Mouse (Mus musculus) hindbrain, embryonic 15.5 days (tissue): ENCODE measurements around the gene Hgfac. TPM values are rescaled to one million over a fixed set of nuclear protein-coding genes. Genes with fewer than 3 reads are reported as not detected.

Experiments used
- ATAC-seq: fragments of 200-750 bp; cut with Nextera tagmentation; 2 replicates; pipeline ENCODE4 v1.8.0; 2017; ENCODE audit warnings: low read depth, moderate number of reproducible peaks, moderate TSS enrichment; ENCODE audit not compliant: low FRiP score
- H3K27ac ChIP-seq: fragments of 300-500 bp; sonication (generic); replicated peaks from 2 replicates; pipeline ENCODE4 v1.5.1; 2015; ENCODE audit warnings: mild to moderate bottlenecking, inconsistent platforms
- H3K27me3 ChIP-seq: fragments of 300-500 bp; sonication (generic); 2 replicates; pipeline ENCODE4 v1.6.1; 2015; ENCODE audit warnings: control low read depth, inconsistent platforms
- H3K36me3 ChIP-seq: fragments of 300-500 bp; sonication (generic); 2 replicates; pipeline ENCODE4 v1.6.1; 2015; ENCODE audit warnings: control low read depth, inconsistent platforms
- H3K4me1 ChIP-seq: fragments of 300-500 bp; sonication (generic); replicated peaks from 2 replicates; pipeline ENCODE4 v1.6.1; 2015; ENCODE audit warnings: control low read depth, inconsistent platforms
- H3K4me2 ChIP-seq: fragments of 300-500 bp; sonication (generic); 2 replicates; pipeline ENCODE4 v1.6.1; 2015; ENCODE audit warnings: moderate library complexity, mild to moderate bottlenecking, inconsistent platforms
- H3K4me3 ChIP-seq: fragments of 300-500 bp; sonication (generic); 2 replicates; pipeline ENCODE4 v1.5.1; 2015; ENCODE audit warnings: mild to moderate bottlenecking, inconsistent platforms
- H3K9ac ChIP-seq: fragments of 300-500 bp; sonication (generic); 2 replicates; pipeline ENCODE4 v1.6.1; 2015; ENCODE audit warnings: inconsistent platforms
- H3K9me3 ChIP-seq: fragments of 300-500 bp; sonication (generic); 2 replicates; pipeline ENCODE4 v1.6.1; 2016; ENCODE audit warnings: control low read depth, inconsistent platforms
- WGBS: fragments of 180-500 bp; shearing (Covaris S2); methylation state at CpG from one replicate; pipeline ENCODE4 v1.1.7; 2015; 5-methylcytosine and 5-hydroxymethylcytosine counted together
- polyA plus RNA-seq: library from polyadenylated mRNA; unstranded; fragments of >200 nt; fragmentation: Nextera tagmentation; extraction: Ambion mirVana; gene quantifications from 2 replicates; pipeline ENCODE4 v1.2.1, GENCODE M21; 2015

Hgfac gene
- 0.34 and 0.70 TPM in 2 replicates for polyA plus RNA-seq

GRCm38 (mm10) chr5:35041268-35041829 lies at the start of gene Hgfac:
Gene Hgfac, plus strand, starts transcription at chr5:35041509.
- no peak within 1 kb of the TSS for H3K4me2 ChIP-seq
- H3K27me3 ChIP-seq, result no peaks in the 10 kb centered on the region
- no peak for ATAC-seq
- no peaks in the 10 kb centered on the region for H3K9me3 ChIP-seq
- H3K4me1 ChIP-seq, result no peaks in the 10 kb centered on the region
- 70% methylated on average over 6 of the region's 6 CpGs for WGBS
- no peak within 1 kb of the TSS for H3K27ac ChIP-seq
- H3K9ac ChIP-seq, result no peak within 1 kb of the TSS
- H3K4me3 ChIP-seq, result no peak within 1 kb of the TSS
- H3K36me3 ChIP-seq, result no peaks in the 10 kb centered on the region

GRCm38 (mm10) chr5:34998754-34999153 lies 42.6 kb upstream of the Hgfac start:
- 0 out of 2 replicates have a peak, but pooled peaks have one; percentile 54 for ATAC-seq
- 53% methylated on average over 3 of the region's 3 CpGs for WGBS
- H3K9ac ChIP-seq, result no peak overlapping the region
- no peaks in the 10 kb centered on the region for H3K36me3 ChIP-seq
- H3K27me3 ChIP-seq, result no peaks in the 10 kb centered on the region
- no peak overlapping the region for H3K4me2 ChIP-seq
- H3K4me1 ChIP-seq, result peaks cover 13% of the 10 kb centered on the region
- H3K4me3 ChIP-seq, result no peak overlapping the region
- no peak overlapping the region for H3K27ac ChIP-seq
- H3K9me3 ChIP-seq, result no peaks in the 10 kb centered on the region

DNA sequence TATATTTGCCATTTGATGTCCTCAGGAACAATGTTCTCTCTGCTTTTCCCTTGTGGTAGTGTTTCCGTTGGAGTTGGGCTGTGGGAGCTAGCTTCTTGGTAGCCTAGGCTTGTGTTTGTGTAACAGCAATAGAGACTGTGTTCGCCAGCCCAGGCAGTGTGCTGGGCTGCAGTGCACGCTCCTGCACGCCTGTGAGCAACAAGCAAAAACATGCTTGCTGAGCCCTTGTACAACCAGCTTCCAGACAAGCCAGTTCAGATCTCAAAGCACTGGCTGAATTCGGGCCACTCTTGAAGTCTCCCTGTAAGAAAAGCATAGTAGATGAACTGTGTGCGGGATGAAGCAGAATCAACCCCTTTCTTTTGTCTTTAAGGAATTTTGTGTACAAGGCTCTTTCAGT lies 42.0 kb upstream of the Hgfac start:
- Histone ChIP-seq H3K4me1 (peaks cover 13% of the 10 kb centered on the region), H3K36me3 (no peaks in the 10 kb centered on the region), H3K27ac (no peak overlapping the region; the same call in 1 of the 2 replicates), H3K9ac (no peak overlapping the region), H3K9me3 (no peaks in the 10 kb centered on the region), H3K27me3 (no peaks in the 10 kb centered on the region), H3K4me2 (no peak overlapping the region), H3K4me3 (no peak overlapping the region)
- 79% methylated on average over 6 of the region's 6 CpGs for WGBS
- ATAC-seq, result no peak

GRCm38 (mm10) chr5:35000323-35000722 lies 41.0 kb upstream of the Hgfac start:
- H3K9me3 ChIP-seq, result no peaks in the 10 kb centered on the region
- no peak overlapping the region for H3K9ac ChIP-seq
- no peaks in the 10 kb centered on the region for H3K27me3 ChIP-seq
- ATAC-seq, result no peak
- no peaks in the 10 kb centered on the region for H3K36me3 ChIP-seq
- H3K4me3 ChIP-seq, result no peak overlapping the region
- no peak overlapping the region for H3K27ac ChIP-seq
- H3K4me2 ChIP-seq, result no peak overlapping the region
- H3K4me1 ChIP-seq, result 0 out of 2 replicates have a peak, but pooled peaks cover 10% of the 10 kb centered on the region

- Histone ChIP-seq H3K4me1 (0 out of 2 replicates have a peak, but pooled peaks cover 10% of the 10 kb centered on the region), H3K4me3 (no peak overlapping the region), H3K9ac (no peak overlapping the region), H3K4me2 (no peak overlapping the region), H3K27me3 (no peaks in the 10 kb centered on the region), H3K27ac (no peak overlapping the region), H3K9me3 (no peaks in the 10 kb centered on the region), H3K36me3 (no peaks in the 10 kb centered on the region)
- 77% methylated on average over 3 of the region's 3 CpGs for WGBS
- no peak for ATAC-seq
Measured at GRCm38 (mm10) chr5:35001144-35001543, 40.2 kb upstream of the Hgfac start.

DNA sequence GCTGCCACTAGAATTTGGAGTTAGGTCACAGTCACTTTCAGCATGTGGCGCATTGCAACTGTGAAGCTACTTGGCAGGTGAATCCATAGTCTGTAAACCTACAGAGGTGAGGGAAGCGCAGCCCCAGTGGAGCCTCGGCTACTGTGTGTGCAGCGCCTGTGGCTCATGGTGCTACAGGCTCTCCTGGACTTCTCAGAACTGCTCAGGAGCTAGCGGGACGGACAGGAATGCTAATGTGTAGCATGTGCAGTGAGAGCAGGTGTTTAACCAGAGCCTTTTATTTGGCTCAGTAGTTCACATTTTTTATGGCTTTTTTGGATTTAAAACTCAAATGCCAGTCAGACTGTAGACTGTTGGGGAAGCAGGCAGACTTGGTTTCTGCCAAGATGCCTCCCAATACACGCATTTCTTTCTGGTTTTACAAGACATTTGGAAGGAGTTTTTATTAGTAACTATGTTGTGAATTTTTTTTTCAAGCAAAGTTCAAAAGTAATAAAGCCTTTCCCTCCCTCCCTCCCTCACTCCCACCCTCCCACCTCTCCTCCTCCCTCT lies 37.6 kb upstream of the Hgfac start:
- no peak overlapping the region for H3K4me3 ChIP-seq
- H3K36me3 ChIP-seq, result no peaks in the 10 kb centered on the region
- no peak overlapping the region for H3K9ac ChIP-seq
- 0 out of 2 replicates have a peak, but pooled peaks cover 10% of the 10 kb centered on the region for H3K4me1 ChIP-seq
- no peak overlapping the region for H3K27ac ChIP-seq
- ATAC-seq, result no peak
- no peaks in the 10 kb centered on the region for H3K27me3 ChIP-seq
- H3K9me3 ChIP-seq, result no peaks in the 10 kb centered on the region
- no peak overlapping the region for H3K4me2 ChIP-seq
- 75% methylated on average over 7 of the region's 7 CpGs for WGBS

GRCm38 (mm10) chr5:35004769-35005168 lies 36.5 kb upstream of the Hgfac start:
- Histone ChIP-seq H3K4me3 (no peak overlapping the region), H3K9me3 (no peaks in the 10 kb centered on the region), H3K4me1 (0 out of 2 replicates have a peak, but pooled peaks cover 10% of the 10 kb centered on the region), H3K9ac (no peak overlapping the region), H3K27ac (no peak overlapping the region), H3K27me3 (no peaks in the 10 kb centered on the region), H3K36me3 (no peaks in the 10 kb centered on the region), H3K4me2 (no peak overlapping the region)
- whole genome bisulfite sequencing, result 81% methylated on average over 2 of the region's 2 CpGs
- no peak for ATAC-seq

DNA sequence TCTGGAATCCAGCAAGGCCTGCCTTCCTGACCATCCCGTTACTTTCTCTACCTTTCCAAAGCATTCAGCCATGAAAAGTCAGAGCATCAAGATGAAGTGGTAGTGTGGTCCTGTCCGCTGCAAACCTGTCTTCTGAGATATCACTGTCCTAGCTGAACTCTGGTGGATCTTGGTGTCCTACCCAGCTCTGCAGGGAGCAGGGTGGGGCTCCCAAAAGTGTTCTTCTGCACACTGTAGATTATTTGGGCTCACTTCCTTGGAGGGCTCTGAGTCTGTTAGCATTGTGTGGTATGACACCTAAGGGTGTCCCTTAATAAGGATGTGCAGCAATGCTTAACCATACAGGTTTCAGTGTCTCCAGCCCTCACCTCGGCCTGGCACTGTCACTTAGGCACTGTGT lies 35.6 kb upstream of the Hgfac start:
- Histone ChIP-seq H3K27me3 (no peaks in the 10 kb centered on the region), H3K27ac (no peak overlapping the region), H3K4me3 (no peak overlapping the region), H3K4me2 (no peak overlapping the region), H3K9me3 (no peaks in the 10 kb centered on the region), H3K36me3 (no peaks in the 10 kb centered on the region), H3K9ac (no peak overlapping the region), H3K4me1 (0 out of 2 replicates have a peak, but pooled peaks cover 11% of the 10 kb centered on the region)
- 95% methylated on average over 3 of the region's 3 CpGs for WGBS
- ATAC-seq, result no peak

- no peak for ATAC-seq
- H3K4me1 ChIP-seq, result 0 out of 2 replicates have a peak, but pooled peaks cover 8% of the 10 kb centered on the region
- WGBS, result 60% methylated on average over 2 of the region's 2 CpGs
Measured at GRCm38 (mm10) chr5:35006599-35006998, 34.7 kb upstream of the Hgfac start.

GRCm38 (mm10) chr5:35009163-35009562 lies 32.1 kb upstream of the Hgfac start:
- H3K9me3 ChIP-seq, result no peaks in the 10 kb centered on the region
- no peak overlapping the region for H3K4me2 ChIP-seq
- H3K36me3 ChIP-seq, result no peaks in the 10 kb centered on the region
- peaks cover 15% of the 10 kb centered on the region for H3K4me1 ChIP-seq
- H3K9ac ChIP-seq, result no peak overlapping the region
- H3K4me3 ChIP-seq, result no peak overlapping the region
- ATAC-seq, result no peak
- no peaks in the 10 kb centered on the region for H3K27me3 ChIP-seq
- no peak overlapping the region for H3K27ac ChIP-seq
- WGBS, result 97% methylated on average over 4 of the region's 4 CpGs

More at GRCm38 (mm10) chr5:35006599-35006998, 34.7 kb upstream of the Hgfac start:
- H3K27me3 ChIP-seq, result no peaks in the 10 kb centered on the region
- H3K36me3 ChIP-seq, result no peaks in the 10 kb centered on the region
- H3K27ac ChIP-seq, result no peak overlapping the region
- no peak overlapping the region for H3K9ac ChIP-seq
- no peaks in the 10 kb centered on the region for H3K9me3 ChIP-seq
- no peak overlapping the region for H3K4me2 ChIP-seq
- no peak overlapping the region for H3K4me3 ChIP-seq

GRCm38 (mm10) chr5:35010656-35011055 lies 30.7 kb upstream of the Hgfac start:
- Histone ChIP-seq H3K4me1 (peaks cover 14% of the 10 kb centered on the region), H3K36me3 (no peaks in the 10 kb centered on the region), H3K9ac (no peak overlapping the region), H3K27me3 (no peaks in the 10 kb centered on the region), H3K9me3 (no peaks in the 10 kb centered on the region), H3K27ac (no peak overlapping the region), H3K4me3 (no peak overlapping the region), H3K4me2 (no peak overlapping the region)
- ATAC-seq, result no peak
- 78% methylated on average over 5 of the region's 5 CpGs for WGBS

GRCm38 (mm10) chr5:35011156-35011923 lies 30.0 kb upstream of the Hgfac start:
- Histone ChIP-seq H3K9ac (no peak overlapping the region), H3K9me3 (no peaks in the 10 kb centered on the region), H3K27me3 (no peaks in the 10 kb centered on the region), H3K4me2 (no peak overlapping the region), H3K4me1 (peaks cover 14% of the 10 kb centered on the region), H3K4me3 (no peak overlapping the region), H3K27ac (no peak overlapping the region), H3K36me3 (no peaks in the 10 kb centered on the region)
- WGBS, result 79% methylated on average over 6 of the region's 6 CpGs
- ATAC-seq, result no peak
